ENCODE assay signal across 8 mouse cellular contexts in the genomic region with DNA sequence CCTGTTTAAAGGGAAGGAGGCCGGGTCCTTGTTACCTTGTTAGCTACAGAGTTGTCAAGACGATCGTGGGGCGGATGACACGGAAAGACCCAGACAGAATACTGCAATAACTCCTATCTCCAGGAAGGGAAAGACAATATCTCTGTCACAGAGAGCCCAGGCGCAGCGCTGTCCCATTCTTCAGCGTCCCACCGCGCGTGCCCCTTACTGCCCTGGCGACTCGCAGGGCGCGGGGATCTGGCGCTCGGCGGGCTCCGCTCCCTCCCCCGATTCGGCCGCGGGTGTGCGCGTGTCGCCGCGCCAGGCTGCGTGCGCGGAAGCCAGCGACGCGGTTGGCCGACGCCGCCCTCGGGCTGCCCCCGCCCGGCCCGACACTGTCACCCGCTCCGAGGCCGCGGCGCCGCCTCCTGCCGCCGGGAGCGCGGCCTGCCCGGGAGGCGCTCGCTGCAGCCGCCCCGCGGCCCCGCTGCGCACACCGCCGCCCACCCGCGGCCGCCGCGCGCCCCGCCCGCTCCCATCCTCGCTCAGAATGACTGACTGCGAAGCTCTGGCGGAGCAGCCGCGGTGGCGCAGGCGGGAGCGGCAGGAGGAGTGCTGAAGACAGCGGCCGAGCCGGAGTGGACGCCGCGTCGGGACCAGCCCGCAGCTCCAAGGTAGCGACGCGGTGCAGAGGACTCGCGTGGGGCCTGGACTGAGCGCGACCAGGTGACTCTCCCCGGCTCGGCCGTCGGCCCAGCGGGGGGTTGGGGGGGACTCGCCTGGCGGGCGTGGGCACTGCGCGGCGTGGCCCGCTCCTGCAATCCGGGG. TPM values are rescaled to one million over a fixed set of nuclear protein-coding genes. Genes with fewer than 3 reads are reported as not detected.
A peak's percentile ranks its signal among the peaks of the same experiment; 100 is the strongest.
DNase-seq lines count a peak whose midpoint lies in the region; ATAC-seq and TF ChIP-seq lines count a peak whose summit lies in the region.

Ccser1 (plus strand) TSS at position 376 of the 807 bp plus-strand sequence.

- peak within 1 kb of the TSS; percentile 62 for H3K4me3 ChIP-seq in spleen, adult 2 months (ENCODE audit: extremely low read depth, insufficient read depth, insufficient read length)
- H3K4me3 ChIP-seq in embryonic facial prominence, embryonic 12.5 days: peak within 1 kb of the TSS; percentile 80
- peak within 1 kb of the TSS; percentile 74 for H3K4me3 ChIP-seq in kidney, adult 2 months (ENCODE audit: insufficient read depth, low read depth, low read length)
- H3K4me3 ChIP-seq in limb, embryonic 13.5 days: peak within 1 kb of the TSS; percentile 76
- peak within 1 kb of the TSS; percentile 87 for H3K4me3 ChIP-seq in midbrain, embryonic 14.5 days (replicated peaks; ENCODE audit: low read depth, low read length)

- peak; percentile 92 for ATAC-seq in embryonic facial prominence, embryonic 12.5 days (ENCODE audit: insufficient number of reproducible peaks, insufficient read depth, low FRiP score, low TSS enrichment)
- peak; percentile 87 for ATAC-seq in limb, embryonic 13.5 days (ENCODE audit: low FRiP score, low read depth)
- ATAC-seq in midbrain, embryonic 14.5 days (ENCODE audit: low FRiP score, low TSS enrichment): peak; percentile 92

- no peaks in the 10 kb centered on the region for H3K9me3 ChIP-seq in embryonic facial prominence, embryonic 12.5 days
- H3K9me3 ChIP-seq in limb, embryonic 13.5 days: no peaks in the 10 kb centered on the region
- H3K9me3 ChIP-seq in midbrain, embryonic 14.5 days (ENCODE audit: control insufficient read depth, low read length): no peaks in the 10 kb centered on the region

- peaks cover 11% of the 10 kb centered on the region for H3K4me1 ChIP-seq in spleen, adult 2 months (ENCODE audit: control insufficient read depth, insufficient read depth, insufficient read length)
- H3K4me1 ChIP-seq in embryonic facial prominence, embryonic 12.5 days: peaks cover 2% of the 10 kb centered on the region; the same call in 1 of the 2 replicates
- no peaks in the 10 kb centered on the region for H3K4me1 ChIP-seq in kidney, adult 2 months (ENCODE audit: control insufficient read depth, insufficient read depth, low read length)
- peaks cover 20% of the 10 kb centered on the region for H3K4me1 ChIP-seq in limb, embryonic 13.5 days
- 0 out of 2 replicates have a peak, but pooled peaks cover 12% of the 10 kb centered on the region for H3K4me1 ChIP-seq in midbrain, embryonic 14.5 days (ENCODE audit: control insufficient read depth, insufficient read depth, low read length)

- H3K4me2 ChIP-seq in embryonic facial prominence, embryonic 12.5 days (replicated peaks): peak within 1 kb of the TSS; percentile 94
- peak within 1 kb of the TSS; percentile 93 for H3K4me2 ChIP-seq in limb, embryonic 13.5 days (replicated peaks)
- peak within 1 kb of the TSS; percentile 69 for H3K4me2 ChIP-seq in midbrain, embryonic 14.5 days (ENCODE audit: low read length)

- TF ChIP-seq POLR2A in spleen, adult 2 months (IDR thresholded peaks at IDR 0.05; ENCODE audit: low read depth, low read length): no peak
- no peak for TF ChIP-seq POLR2A in kidney, adult 2 months (IDR thresholded peaks at IDR 0.05; ENCODE audit: low read depth, low read length)

- TF ChIP-seq CTCF in spleen, adult 2 months (IDR thresholded peaks at IDR 0.05; ENCODE audit: extremely low read depth, insufficient read depth, insufficient read length, insufficient replicate concordance): no peak
- no peak for TF ChIP-seq CTCF in kidney, adult 2 months (conservative IDR thresholded peaks at IDR 0.05; ENCODE audit: insufficient read depth, insufficient read length, low read depth, low read length)

- H3K27ac ChIP-seq in spleen, adult 2 months (ENCODE audit: insufficient read depth, low read length): no peak within 1 kb of the TSS
- H3K27ac ChIP-seq in embryonic facial prominence, embryonic 12.5 days: peak within 1 kb of the TSS; percentile 42; the same call in 1 of the 2 replicates
- H3K27ac ChIP-seq in kidney, adult 2 months (ENCODE audit: insufficient read depth, low read depth, low read length): peak within 1 kb of the TSS; percentile 30; the same call in 1 of the 2 replicates
- H3K27ac ChIP-seq in limb, embryonic 13.5 days: peak within 1 kb of the TSS; percentile 74
- H3K27ac ChIP-seq in midbrain, embryonic 14.5 days (replicated peaks; ENCODE audit: low read depth, low read length): peak within 1 kb of the TSS; percentile 95

- peaks cover 12% of the 10 kb centered on the region for H3K27me3 ChIP-seq in spleen, adult 2 months (ENCODE audit: control insufficient read depth, insufficient read depth, low read length)
- H3K27me3 ChIP-seq in embryonic facial prominence, embryonic 12.5 days: peaks cover 6% of the 10 kb centered on the region; the same call in 1 of the 2 replicates
- no peaks in the 10 kb centered on the region for H3K27me3 ChIP-seq in kidney, adult 2 months (replicated peaks; ENCODE audit: control insufficient read depth, insufficient read depth, low read length)
- H3K27me3 ChIP-seq in limb, embryonic 13.5 days: peaks cover 5% of the 10 kb centered on the region
- H3K27me3 ChIP-seq in midbrain, embryonic 14.5 days (ENCODE audit: control insufficient read depth, insufficient read depth, low read length): no peaks in the 10 kb centered on the region

- DNase-seq in spleen, adult 2 months (ENCODE audit: low read depth in 1 of 2, low spot score in 2 of 2): peak in 1 of 2 experiments; percentile 38
- no peak for DNase-seq in spleen, postnatal 14 days (ENCODE audit: low spot score in 2 of 2)
- DNase-seq in heart, adult 8-10 months (ENCODE audit: low spot score): peak; percentile 4
- peak; percentile 74 for DNase-seq in kidney, adult 2 months
- peak; percentile 86 for DNase-seq in midbrain, embryonic 14.5 days
- peak; percentile 12 to 65 for DNase-seq in spleen, postnatal 4 days (ENCODE audit: low spot score in 2 of 2)

- H3K9ac ChIP-seq in embryonic facial prominence, embryonic 12.5 days: peak within 1 kb of the TSS; percentile 70
- H3K9ac ChIP-seq in limb, embryonic 13.5 days: peak within 1 kb of the TSS; percentile 85
- peak within 1 kb of the TSS; percentile 96 for H3K9ac ChIP-seq in midbrain, embryonic 14.5 days (replicated peaks; ENCODE audit: low read length)

- WGBS in spleen, adult 2 months: 1% methylated on average over 105 of the region's 105 CpGs
- under 1% methylated on average over 80 of the region's 105 CpGs for WGBS in embryonic facial prominence, embryonic 12.5 days
- 6% methylated on average over 105 of the region's 105 CpGs for WGBS in kidney, adult 2 months
- 1% methylated on average over 80 of the region's 105 CpGs for WGBS in limb, embryonic 13.5 days
- WGBS in midbrain, embryonic 14.5 days: under 1% methylated on average over 97 of the region's 105 CpGs

- H3K36me3 ChIP-seq in spleen, adult 2 months (ENCODE audit: control insufficient read depth, insufficient read depth, low read length): no peaks in the 10 kb centered on the region
- H3K36me3 ChIP-seq in embryonic facial prominence, embryonic 12.5 days: no peaks in the 10 kb centered on the region
- no peaks in the 10 kb centered on the region for H3K36me3 ChIP-seq in kidney, adult 2 months (ENCODE audit: control insufficient read depth, insufficient read depth, low read length)
- no peaks in the 10 kb centered on the region for H3K36me3 ChIP-seq in limb, embryonic 13.5 days
- no peaks in the 10 kb centered on the region for H3K36me3 ChIP-seq in midbrain, embryonic 14.5 days (ENCODE audit: control insufficient read depth, insufficient read depth, low read length)

RNA-seq across cellular contexts. Expression of gene Ccser1, which starts in this region (rescaled TPM):
- 0.58 and 0.82 TPM in 2 replicates for polyA plus RNA-seq in spleen, adult 2 months (2012; rRNA removed)
- 5.0 and 8.6 TPM in 2 replicates for polyA plus RNA-seq in embryonic facial prominence, embryonic 12.5 days (2016; fragmentation: Nextera tagmentation; extraction: Ambion mirVana)
- 1 to 10 TPM; 1.8 to 2.7 (median 2.1) TPM for total RNA-seq in heart, adult 8-10 months (2022)
- 4.2 and 5.1 TPM in 2 replicates for polyA plus RNA-seq in kidney, adult 2 months (2012; rRNA removed)
- polyA plus RNA-seq in limb, embryonic 13.5 days (2015; fragmentation: Nextera tagmentation; extraction: Ambion mirVana): 10.2 and 10.3 TPM in 2 replicates
- polyA plus RNA-seq in midbrain, embryonic 14.5 days (2014; fragmentation: Nextera tagmentation; extraction: Ambion mirVana): 18.7 and 23.5 TPM in 2 replicates

Comparison
In these comparisons a context has a peak if more than half of its experiments do, and no peak if none do; other contexts are left out.
1. DNase-seq: peak in heart, adult 8-10 months (single experiment), kidney, adult 2 months (single experiment), midbrain, embryonic 14.5 days (single experiment) and spleen, postnatal 4 days (2 of 2); none in spleen, postnatal 14 days (0 of 2).
2. Peak in every context shown above with its lines, with median percentiles within 50 percentile points of each other: H3K4me3 ChIP-seq, ATAC-seq, H3K4me2 ChIP-seq and H3K9ac ChIP-seq.